Mouse (Mus musculus) liver, adult 2 months (tissue): ENCODE data around the gene Pcnp.

ENCODE experiments used
- CTCF ChIP-seq: fragments of 200-500 bp; IDR thresholded peaks from 2 replicates; pipeline ENCODE4 v1.5.1; 2011; ENCODE audit warnings: low read depth, low read length, control low read depth
- POLR2A ChIP-seq: fragments of 200-500 bp; IDR thresholded peaks from 2 replicates; pipeline ENCODE4 v1.6.1; 2011; ENCODE audit warnings: low read length, control low read depth; ENCODE audit not compliant: insufficient read depth; ENCODE audit errors: extremely low read depth

DNA sequence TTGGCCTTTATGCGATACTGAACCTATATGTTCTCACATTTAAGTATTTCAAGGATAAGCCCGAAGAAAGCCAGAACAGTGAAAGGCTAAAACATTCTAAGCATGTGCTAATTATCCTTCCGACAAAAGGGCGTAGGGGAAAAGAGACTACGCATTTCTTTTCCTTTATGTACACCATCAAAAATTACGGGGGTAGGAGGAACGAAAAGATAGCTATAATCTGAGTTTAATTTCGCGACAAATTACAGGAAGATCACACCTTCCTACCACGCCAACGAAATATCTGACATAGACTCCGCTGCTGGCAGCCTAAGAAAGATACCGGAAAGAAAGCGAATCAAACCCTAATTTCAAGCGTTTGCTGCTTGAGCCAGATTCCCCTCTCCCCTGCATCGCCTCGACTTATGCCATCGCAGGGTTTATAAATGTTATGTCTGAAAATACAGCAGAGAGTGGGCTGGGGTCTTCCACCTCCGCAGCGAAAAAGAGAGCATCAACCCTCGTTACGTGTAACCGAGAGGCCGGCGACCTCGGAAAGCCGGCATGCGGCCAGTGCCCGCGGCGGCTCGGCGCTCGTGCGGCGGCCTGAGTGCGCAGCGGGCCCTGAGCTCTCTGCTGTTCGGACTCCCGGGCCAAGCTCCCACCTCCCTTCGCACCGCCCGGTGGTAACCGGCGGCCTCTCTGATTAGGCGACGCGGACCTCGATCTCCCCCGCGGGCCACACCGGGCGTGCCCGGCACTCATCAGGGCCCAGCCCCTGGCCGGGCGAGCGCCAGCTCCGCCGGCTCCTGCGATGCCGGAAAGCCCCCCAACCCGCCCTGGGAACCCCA lies 602 bp downstream of the Pcnp start:
- TF ChIP-seq POLR2A: no peak
- TF ChIP-seq CTCF: no peak
